Mouse (Mus musculus): ENCODE measurements around the gene Snhg11.
A peak's percentile ranks its signal among the peaks of the same experiment; 100 is the strongest.

The Snhg11 gene

GRCm38 (mm10) chr2:158375443-158376122 lies at the start of gene Snhg11:
Snhg11 (plus strand) TSS chr2:158375638.
- DNase-seq = no peak

- no peak for DNase-seq
These were observed 41.1 kb upstream of the Snhg11 start for GRCm38 (mm10) chr2:158334356-158334755.

- DNase-seq = no peak
These were observed 37.7 kb upstream of the Snhg11 start for GRCm38 (mm10) chr2:158337698-158338097.

GRCm38 (mm10) chr2:158339948-158340564 lies 35.4 kb upstream of the Snhg11 start:
- DNase-seq = peak; percentile 57

- no peak for DNase-seq
These were observed 34.1 kb upstream of the Snhg11 start for GRCm38 (mm10) chr2:158341324-158341723.

DNA sequence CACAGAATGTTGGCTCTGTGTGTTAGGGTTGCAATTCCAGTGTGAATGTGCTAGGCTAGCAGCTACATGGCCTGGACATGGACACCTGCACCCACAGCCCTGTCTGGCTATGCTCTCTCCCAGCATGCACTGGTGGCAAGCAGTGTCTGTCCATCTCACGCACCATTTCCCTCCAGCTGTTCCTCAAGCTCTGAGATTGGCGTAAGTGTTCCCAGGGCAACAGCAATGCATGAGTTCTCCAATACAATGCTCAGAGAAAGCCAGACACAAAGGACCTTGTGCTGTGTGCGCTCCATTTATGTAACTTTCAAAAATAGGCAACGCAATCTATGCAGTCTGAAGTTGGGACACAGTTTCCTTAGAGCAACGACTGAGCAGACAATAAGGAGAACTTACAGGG lies 31.9 kb upstream of the Snhg11 start:
- DNase-seq = no peak

DNA sequence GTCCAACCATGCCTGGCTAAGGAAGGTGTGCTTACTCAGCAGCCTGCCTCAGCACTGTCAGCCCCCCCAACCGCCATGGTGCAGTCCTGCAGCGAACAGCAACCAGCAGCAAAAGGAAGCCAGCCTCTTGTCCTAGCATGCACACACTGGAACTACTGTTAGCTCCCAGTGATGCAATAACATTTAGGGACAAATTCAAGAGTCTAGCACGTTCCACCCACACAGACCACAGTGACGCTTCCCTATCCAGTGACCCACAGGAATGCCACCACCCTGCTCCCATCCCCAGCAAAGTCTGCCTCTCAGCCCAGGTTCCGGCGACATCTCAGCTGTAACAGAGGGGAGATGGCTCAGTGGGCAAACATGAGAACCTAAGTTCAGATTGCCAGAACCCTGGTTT lies 29.0 kb upstream of the Snhg11 start:
- no peak for DNase-seq

DNA sequence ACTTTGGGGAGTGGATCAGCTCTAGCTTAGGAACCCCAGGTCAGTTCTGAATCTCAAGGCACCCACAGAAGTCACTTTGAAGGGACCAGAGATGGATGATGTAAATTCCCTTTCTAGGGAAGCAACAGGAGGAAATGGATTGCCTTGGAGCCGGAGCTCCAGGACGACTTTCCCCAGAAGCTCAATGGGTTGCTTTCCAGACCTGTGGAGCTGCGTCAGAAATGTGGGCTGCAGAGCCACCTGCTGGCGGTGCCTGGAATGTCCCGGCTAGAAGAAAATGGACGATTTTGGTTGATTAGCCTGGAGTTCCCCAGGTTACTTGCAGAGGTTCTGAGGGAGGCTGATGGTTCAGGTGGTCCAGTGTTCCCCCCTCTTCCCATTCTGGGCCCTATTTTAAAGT lies 27.6 kb upstream of the Snhg11 start:
- peak; percentile 54 for DNase-seq

GRCm38 (mm10) chr2:158352801-158353520 lies 22.5 kb upstream of the Snhg11 start:
- no peak for DNase-seq

DNA sequence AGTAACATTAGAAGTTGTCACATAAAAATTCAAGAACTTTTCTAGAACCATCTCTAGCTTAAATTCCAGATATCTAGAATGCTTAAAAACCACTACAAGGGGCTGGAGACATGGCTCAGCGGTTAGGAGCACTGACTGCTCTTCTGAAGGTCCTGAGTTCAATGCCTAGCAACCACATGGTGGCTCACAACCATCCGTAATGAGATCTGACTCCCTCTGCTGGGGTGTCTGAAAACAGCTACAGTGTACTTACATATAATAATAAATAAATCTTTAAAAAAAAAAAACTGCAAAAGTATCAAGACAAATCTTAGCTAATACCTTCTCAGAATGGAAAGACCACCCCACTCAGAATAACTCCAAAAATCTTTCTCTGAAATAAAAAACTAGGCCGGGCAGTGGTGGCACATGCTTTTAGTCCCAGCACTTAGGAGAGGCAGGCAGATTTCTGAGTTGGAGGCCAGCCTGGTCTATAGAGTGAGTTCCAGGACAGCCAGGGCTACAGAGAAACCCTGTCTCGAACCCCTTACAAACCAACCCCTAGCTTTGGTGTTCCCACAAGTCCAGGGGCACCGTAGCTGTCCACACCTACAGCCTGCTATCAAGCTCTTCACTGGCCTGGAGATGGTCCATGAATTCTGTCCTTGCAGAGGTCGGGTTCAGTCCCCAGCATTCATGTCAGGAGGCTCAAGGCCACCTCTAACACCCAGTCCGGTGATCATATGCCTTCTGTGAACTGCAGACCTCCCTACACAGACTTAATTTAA lies 20.9 kb upstream of the Snhg11 start:
- DNase-seq = no peak

GRCm38 (mm10) chr2:158355238-158355637 lies 20.2 kb upstream of the Snhg11 start:
- DNase-seq = no peak

DNA sequence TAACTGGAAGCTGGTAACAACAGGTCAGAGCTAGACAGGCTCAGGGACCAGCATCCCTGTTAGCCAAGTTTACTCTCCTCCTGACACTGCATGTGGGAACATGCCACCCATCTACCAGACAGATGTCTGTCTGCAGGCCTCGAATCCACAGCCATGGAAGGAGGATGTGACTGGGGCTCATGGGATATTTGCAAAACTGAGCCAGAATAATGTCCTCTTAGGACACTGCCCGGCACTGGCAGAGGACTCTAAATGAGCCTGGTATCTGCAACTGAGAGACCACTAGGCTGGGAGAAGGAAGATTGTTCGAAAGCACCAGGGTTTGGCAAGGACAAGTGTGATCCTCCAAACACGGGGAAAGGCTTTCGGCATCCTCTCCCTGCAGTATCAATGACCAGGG lies 19.3 kb upstream of the Snhg11 start:
- DNase-seq = no peak

- no peak for DNase-seq
These were observed 15.4 kb upstream of the Snhg11 start for GRCm38 (mm10) chr2:158359757-158360620.

GRCm38 (mm10) chr2:158360873-158361677 lies 14.4 kb upstream of the Snhg11 start:
- DNase-seq = peak; percentile 90

GRCm38 (mm10) chr2:158361678-158362320 lies 13.6 kb upstream of the Snhg11 start:
- no peak for DNase-seq

DNA sequence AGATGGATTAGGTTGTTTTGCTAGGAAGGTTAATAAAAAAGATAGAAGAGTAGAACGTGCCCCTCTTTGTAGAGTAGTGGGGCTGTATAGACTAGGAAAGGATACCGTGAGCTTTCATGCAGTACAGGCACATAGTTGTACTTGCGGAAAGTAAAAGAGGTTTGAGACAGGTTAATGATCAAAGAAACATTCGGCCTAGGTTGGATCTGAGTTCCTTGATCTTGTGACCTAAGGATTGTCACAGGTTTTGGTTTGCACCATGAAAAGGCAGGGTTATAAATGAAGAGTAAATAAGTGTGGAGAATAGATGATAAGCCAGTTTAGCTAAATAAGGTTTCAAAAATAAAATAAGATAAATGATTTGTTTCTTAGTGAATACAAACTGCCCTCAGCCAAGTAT lies 11.3 kb upstream of the Snhg11 start:
- no peak for DNase-seq

DNA sequence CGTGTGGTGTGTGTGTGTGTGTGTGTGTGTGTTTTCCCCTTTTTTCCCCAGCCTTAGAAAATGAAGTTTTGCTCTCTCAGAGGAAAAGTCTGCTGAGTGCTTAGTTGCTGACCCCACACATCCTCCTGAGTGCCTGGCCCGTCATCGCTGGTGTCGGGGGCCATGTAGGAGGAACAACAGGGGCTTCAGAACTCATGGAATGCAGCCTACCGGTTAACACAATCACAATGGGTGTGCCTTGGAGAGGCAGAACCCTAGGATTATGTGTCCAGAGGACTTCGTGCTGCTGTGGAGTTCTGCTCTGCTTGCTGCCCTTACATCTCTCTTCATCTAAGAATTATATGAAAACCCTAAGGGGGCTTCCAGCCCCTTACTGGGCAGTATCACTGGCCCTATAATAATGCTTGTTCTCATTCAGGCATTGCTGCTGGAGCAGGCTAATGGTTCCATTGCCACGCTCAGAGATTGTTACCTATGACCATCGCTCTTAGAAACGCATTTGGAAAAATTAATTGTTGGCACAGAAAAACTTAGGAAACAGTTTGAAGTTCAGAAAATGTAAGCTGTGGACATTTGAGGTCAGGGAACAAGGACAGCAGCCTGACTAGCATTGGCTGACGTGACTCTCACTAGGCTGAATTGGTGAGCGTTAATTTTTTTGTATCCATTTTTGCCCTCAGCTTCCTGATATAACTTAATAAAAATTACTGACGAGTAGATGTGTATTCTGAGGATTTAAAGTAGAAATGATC lies 10.2 kb upstream of the Snhg11 start:
- DNase-seq = no peak

DNA sequence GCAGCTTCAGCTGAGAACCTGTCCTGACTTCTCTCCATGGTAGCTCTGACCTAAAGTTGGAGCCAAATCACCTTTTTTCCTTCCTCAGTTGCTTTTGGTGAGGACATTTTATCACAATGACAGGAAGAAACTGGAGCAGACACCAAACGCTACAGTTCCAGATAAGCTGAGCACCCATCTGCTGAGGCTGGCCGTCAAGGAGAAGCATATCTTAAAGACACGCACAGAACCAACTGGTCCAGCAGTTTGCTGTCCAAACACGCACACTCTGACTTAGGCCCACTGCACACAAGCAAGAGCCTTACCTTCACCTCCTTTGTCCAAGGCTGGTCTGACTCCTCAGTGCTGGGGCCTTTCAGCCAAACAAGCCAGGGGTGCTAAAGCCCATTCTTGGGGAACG lies 7.8 kb upstream of the Snhg11 start:
- DNase-seq = no peak

- no peak for DNase-seq
These were observed 7.1 kb upstream of the Snhg11 start for GRCm38 (mm10) chr2:158368313-158368712.

DNA sequence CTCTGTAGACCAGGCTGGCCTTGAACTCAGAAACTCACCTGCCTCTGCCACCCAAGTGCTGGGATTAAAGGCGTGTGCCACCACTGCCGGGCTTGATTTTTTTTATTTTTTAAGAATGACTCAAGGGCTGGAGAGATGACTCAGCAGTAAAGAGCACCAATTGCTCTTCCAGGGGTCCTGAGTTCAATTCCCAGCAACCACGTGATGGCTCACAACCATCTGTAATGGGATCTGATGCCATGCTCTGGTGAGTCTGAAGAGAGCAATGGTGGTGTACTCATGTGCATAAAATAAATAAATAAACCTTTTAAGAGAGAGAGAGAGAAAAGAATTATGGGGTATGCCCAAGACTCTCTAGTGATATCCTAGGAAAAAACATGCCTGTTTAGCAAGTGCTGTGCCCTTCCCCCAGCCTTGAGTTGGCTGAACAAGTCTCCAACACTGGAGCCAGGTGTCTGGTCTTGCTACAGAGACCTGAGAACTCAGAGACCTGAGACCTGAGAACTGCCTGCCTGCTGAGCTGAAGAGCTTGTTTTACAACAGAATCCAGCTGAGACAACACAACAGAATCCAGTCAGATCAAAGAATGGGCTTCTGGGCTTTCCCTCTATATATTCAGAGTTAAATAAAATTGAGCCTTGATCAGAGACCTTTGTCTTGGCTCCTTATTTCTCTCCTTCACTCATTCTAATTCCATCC lies 5.8 kb upstream of the Snhg11 start:
- no peak for DNase-seq

Measured in thymus, postnatal 14 days (tissue).